Mouse (Mus musculus): Measurements from ENCODE around the gene Clec4n.

DNA sequence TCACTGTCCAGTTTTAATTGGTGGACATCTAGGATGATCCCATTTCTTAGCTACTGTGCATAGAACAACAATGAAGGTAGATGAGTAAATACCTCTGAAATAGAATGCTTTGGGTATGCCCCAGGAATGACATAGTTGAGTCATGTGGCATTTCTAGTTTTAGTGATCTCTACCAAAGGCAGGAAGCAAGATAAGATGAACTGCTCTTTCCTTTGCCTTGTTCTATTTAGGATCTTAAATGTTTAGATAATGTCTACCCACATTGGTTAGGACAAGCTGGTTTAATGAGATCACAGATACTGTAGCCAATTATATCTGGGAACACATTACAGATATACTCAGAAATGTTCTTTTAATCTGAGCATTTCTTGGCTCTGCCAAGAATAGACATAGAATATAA, 7.9 kb downstream of the Clec4n start:
- no peak for TF ChIP-seq POLR2A (IDR thresholded peaks at IDR 0.05; ENCODE audit: extremely low read depth, insufficient read depth, low read length)
- no peak for TF ChIP-seq CTCF (IDR thresholded peaks at IDR 0.05; ENCODE audit: low read depth, low read length)

Data from liver, adult 2 months (tissue).